Mouse (Mus musculus) olfactory bulb, adult 2 months (tissue): ENCODE data around the gene Tspan5.

Experiments used
- CTCF ChIP-seq: fragments of 200-500 bp; IDR thresholded peaks from 2 replicates; pipeline ENCODE4 v1.5.1; 2012; ENCODE audit warnings: low read depth, mild to moderate bottlenecking, low read length, moderate library complexity; ENCODE audit not compliant: insufficient read depth
- POLR2A ChIP-seq: fragments of 200-500 bp; IDR thresholded peaks from 2 replicates; pipeline ENCODE4 v1.6.1; 2012; ENCODE audit warnings: mild to moderate bottlenecking, low read depth, low read length, moderate library complexity; ENCODE audit not compliant: insufficient read depth

- TF ChIP-seq CTCF (no peak), POLR2A (no peak)
These were observed 207.1 kb downstream of the Tspan5 start for GRCm38 (mm10) chr3:138949081-138949480.
